Mouse (Mus musculus) forebrain, embryonic 16.5 days (tissue): ENCODE results near the gene Psph. TPM values are rescaled to one million over a fixed set of nuclear protein-coding genes. Genes with fewer than 3 reads are reported as not detected.
"Not testable (repeated sequence)": the region's sequence is repeated elsewhere in the genome, so short reads cannot be mapped to it uniquely, and the experiment has no call there.

Source experiments
- ATAC-seq: fragments of 200-750 bp; cut with Nextera tagmentation; 2 replicates; pipeline ENCODE4 v1.8.0; 2017; ENCODE audit warnings: mild to moderate bottlenecking, moderate library complexity
- H3K27ac ChIP-seq: fragments of 300-500 bp; sonication (generic); 2 replicates; pipeline ENCODE4 v1.5.1; 2014; ENCODE audit warnings: low read length, control low read depth
- H3K27me3 ChIP-seq: fragments of 300-500 bp; sonication (generic); replicated peaks from 2 replicates; pipeline ENCODE4 v1.6.1; 2014; ENCODE audit warnings: low read length; ENCODE audit not compliant: control insufficient read depth, insufficient read depth
- H3K36me3 ChIP-seq: fragments of 300-500 bp; sonication (generic); 2 replicates; pipeline ENCODE4 v1.6.1; 2014; ENCODE audit not compliant: control insufficient read depth, insufficient read depth
- H3K4me1 ChIP-seq: fragments of 300-500 bp; sonication (generic); replicated peaks from 2 replicates; pipeline ENCODE4 v1.6.1; 2014; ENCODE audit warnings: low read length; ENCODE audit not compliant: control insufficient read depth, insufficient read depth
- H3K4me2 ChIP-seq: fragments of 300-500 bp; sonication (generic); 2 replicates; pipeline ENCODE4 v1.6.1; 2014; ENCODE audit warnings: mild to moderate bottlenecking, low read length, control low read depth
- H3K4me3 ChIP-seq: fragments of 300-500 bp; sonication (generic); replicated peaks from 2 replicates; pipeline ENCODE4 v1.5.1; 2014; ENCODE audit warnings: mild to moderate bottlenecking, low read length, control low read depth
- H3K9ac ChIP-seq: fragments of 300-500 bp; sonication (generic); replicated peaks from 2 replicates; pipeline ENCODE4 v1.6.1; 2014; ENCODE audit warnings: low read depth, low read length, control low read depth
- H3K9me3 ChIP-seq: fragments of 300-500 bp; sonication (generic); 2 replicates; pipeline ENCODE4 v1.6.1; 2016; ENCODE audit warnings: low read length; ENCODE audit not compliant: control insufficient read depth
- WGBS: fragments of 180-500 bp; shearing (Covaris S2); extraction: QIAGEN DNeasy Blood & Tissue Kit; methylation state at CpG from one replicate; pipeline ENCODE4 v1.1.7; 2014; 5-methylcytosine and 5-hydroxymethylcytosine counted together
- polyA plus RNA-seq: library from polyadenylated mRNA; unstranded; fragments of >200 nt; fragmentation: Nextera tagmentation; extraction: Ambion mirVana; gene quantifications from 2 replicates; pipeline ENCODE4 v1.2.1, GENCODE M21; 2015

Psph gene
- 42.3 and 42.9 TPM in 2 replicates for polyA plus RNA-seq

- Histone ChIP-seq H3K27me3 (no peaks in the 10 kb centered on the region), H3K4me1 (peaks cover 16% of the 10 kb centered on the region), H3K9me3 (no peaks in the 10 kb centered on the region), H3K27ac (peak within 1 kb of the TSS; percentile 99), H3K36me3 (peaks cover 20% of the 10 kb centered on the region), H3K9ac (peak within 1 kb of the TSS; percentile 95), H3K4me3 (peak within 1 kb of the TSS; percentile 97), H3K4me2 (peak within 1 kb of the TSS; percentile 93)
- ATAC-seq: peak; percentile 99
- WGBS: under 1% methylated on average over 73 of the region's 73 CpGs
Measured at GRCm38 (mm10) chr5:129786818-129787790, at the start of gene Psph. Gene Psph (minus strand): TSS chr5:129787449.

DNA sequence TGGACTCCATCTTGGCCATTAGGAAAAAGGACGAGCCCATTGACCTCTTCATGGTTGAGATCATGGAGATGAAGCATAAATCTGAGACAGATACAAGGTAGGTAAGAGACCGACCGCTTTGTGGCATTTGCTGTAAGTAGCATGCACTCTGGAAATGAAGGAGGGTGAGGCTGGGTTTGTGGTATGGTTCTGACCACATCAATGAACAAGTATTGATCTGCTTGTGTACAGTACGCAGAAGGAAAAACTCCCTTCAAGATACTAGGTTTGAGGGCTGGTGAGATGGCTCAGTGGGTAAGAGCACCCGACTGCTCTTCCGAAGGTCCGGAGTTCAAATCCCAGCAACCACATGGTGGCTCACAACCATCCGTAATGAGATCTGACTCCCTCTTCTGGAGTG lies 3.3 kb upstream of the Psph start:
- not testable (repeated sequence) for H3K27ac ChIP-seq, ATAC-seq, H3K9ac ChIP-seq, H3K9me3 ChIP-seq, H3K27me3 ChIP-seq, H3K4me2 ChIP-seq, H3K4me3 ChIP-seq
- Histone ChIP-seq H3K36me3 (peaks cover 42% of the 10 kb centered on the region), H3K4me1 (peaks cover 16% of the 10 kb centered on the region)
- whole genome bisulfite sequencing: 94% methylated on average over 6 of the region's 8 CpGs

DNA sequence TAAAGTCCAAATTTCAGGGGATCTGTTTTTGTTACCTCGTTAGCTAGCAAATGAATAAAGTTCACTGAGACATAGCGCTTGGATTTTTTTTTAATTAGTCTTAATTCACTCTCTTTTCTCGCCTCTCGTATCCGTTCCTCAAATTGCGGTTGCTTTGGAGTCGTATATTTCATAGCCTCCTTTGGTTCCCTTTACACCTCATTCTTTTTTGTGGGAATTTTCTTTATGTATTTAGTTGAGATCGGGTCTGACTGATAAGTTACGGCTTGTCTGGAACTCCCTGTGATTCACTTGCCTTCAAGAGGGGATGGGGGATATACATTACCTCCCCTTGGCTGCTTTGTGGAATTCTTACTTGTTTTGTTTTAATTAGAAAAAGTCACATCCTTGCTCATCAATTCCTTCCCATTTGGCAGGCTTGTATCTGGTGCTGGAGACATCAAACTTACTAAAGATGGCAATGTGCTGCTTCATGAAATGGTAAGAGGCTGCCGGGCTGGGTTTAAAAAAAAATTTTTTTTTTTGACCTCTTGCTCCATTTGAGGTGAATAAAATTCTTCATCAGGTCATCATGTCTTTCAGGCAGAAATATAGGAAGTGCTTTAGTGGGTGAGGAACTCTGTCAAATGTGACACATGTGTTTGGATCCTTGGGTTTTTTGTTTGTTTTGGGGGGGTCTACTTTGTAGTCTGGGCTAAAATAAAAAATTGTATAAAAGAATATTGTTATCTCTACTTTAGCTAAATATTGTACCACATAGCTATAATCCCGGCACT lies 757 bp upstream of the Psph start:
- WGBS: 14% methylated on average over 11 of the region's 11 CpGs

GRCm38 (mm10) chr5:129786161-129786560 lies 1.1 kb downstream of the Psph start:
- peaks cover 13% of the 10 kb centered on the region for H3K36me3 ChIP-seq
- H3K9me3 ChIP-seq: no peaks in the 10 kb centered on the region
- peak overlapping the region; percentile 97 for H3K4me3 ChIP-seq
- peak overlapping the region; percentile 99 for H3K27ac ChIP-seq
- WGBS: 79% methylated on average over 6 of the region's 6 CpGs
- ATAC-seq: no peak
- H3K9ac ChIP-seq: peak overlapping the region; percentile 80
- H3K4me2 ChIP-seq: peak overlapping the region; percentile 70
- H3K27me3 ChIP-seq: no peaks in the 10 kb centered on the region
- H3K4me1 ChIP-seq: peaks cover 16% of the 10 kb centered on the region

More for the DNA sequence above, 757 bp upstream of the Psph start:
- Histone ChIP-seq H3K27me3 (no peaks in the 10 kb centered on the region), H3K36me3 (peaks cover 27% of the 10 kb centered on the region), H3K4me1 (peaks cover 16% of the 10 kb centered on the region), H3K9me3 (no peaks in the 10 kb centered on the region), H3K27ac (peak overlapping the region; percentile 89), H3K4me2 (peak overlapping the region; percentile 93), H3K4me3 (peak overlapping the region; percentile 97), H3K9ac (peak overlapping the region; percentile 95)
- no peak for ATAC-seq

DNA sequence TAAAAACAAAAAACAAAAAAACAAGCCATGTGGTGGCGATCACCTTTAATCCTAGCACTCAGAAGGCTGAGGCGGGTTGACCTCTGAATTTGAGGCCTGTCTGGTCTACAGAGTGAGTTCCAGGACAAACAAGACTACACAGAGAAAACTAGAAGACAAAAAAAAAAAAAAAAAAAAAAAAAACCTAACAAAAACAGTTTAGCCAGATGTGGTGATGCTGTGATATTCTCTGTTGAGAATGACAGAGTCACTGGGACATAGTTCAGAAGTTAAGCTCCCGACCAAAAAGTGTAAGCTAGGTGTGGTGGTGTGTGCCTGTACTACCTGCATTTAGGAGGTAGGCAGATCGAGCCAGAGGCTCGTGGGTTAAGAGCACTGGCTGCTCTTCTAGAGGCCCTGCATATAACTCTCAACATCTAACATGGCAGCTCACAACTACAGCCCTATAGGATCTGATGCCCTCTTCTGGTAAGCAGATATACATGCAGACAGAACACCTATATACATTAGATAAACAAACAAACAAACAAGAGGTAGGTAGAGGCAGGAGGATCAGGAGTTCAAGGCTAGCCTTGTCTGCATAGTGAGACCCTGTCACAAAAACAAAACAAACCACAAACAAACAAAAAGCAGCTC lies 1.9 kb downstream of the Psph start:
- Histone ChIP-seq H3K9me3 (no peaks in the 10 kb centered on the region), H3K4me2 (no peak overlapping the region), H3K27me3 (no peaks in the 10 kb centered on the region), H3K4me1 (peaks cover 16% of the 10 kb centered on the region), H3K36me3 (peaks cover 10% of the 10 kb centered on the region), H3K4me3 (no peak overlapping the region), H3K9ac (no peak overlapping the region), H3K27ac (no peak overlapping the region)
- 89% methylated on average over 5 of the region's 5 CpGs for WGBS
- no peak for ATAC-seq

- H3K4me2 ChIP-seq: no peak overlapping the region
- H3K4me3 ChIP-seq: no peak overlapping the region
- no peaks in the 10 kb centered on the region for H3K9me3 ChIP-seq
- H3K36me3 ChIP-seq: no peaks in the 10 kb centered on the region
- no peaks in the 10 kb centered on the region for H3K27me3 ChIP-seq
- H3K4me1 ChIP-seq: peaks cover 12% of the 10 kb centered on the region
- no peak overlapping the region for H3K9ac ChIP-seq
- H3K27ac ChIP-seq: no peak overlapping the region
- WGBS: 48% methylated on average over 3 of the region's 3 CpGs
- no peak for ATAC-seq
Measured at GRCm38 (mm10) chr5:129782211-129782610, 5.0 kb downstream of the Psph start.

GRCm38 (mm10) chr5:129780131-129780530 lies 7.1 kb downstream of the Psph start:
- Histone ChIP-seq H3K36me3 (no peaks in the 10 kb centered on the region), H3K9me3 (no peaks in the 10 kb centered on the region), H3K4me2 (no peak overlapping the region), H3K27me3 (no peaks in the 10 kb centered on the region), H3K27ac (no peak overlapping the region), H3K4me3 (no peak overlapping the region), H3K9ac (no peak overlapping the region), H3K4me1 (peaks cover 9% of the 10 kb centered on the region)
- no peak for ATAC-seq
- 96% methylated on average over 3 of the region's 3 CpGs for WGBS

DNA sequence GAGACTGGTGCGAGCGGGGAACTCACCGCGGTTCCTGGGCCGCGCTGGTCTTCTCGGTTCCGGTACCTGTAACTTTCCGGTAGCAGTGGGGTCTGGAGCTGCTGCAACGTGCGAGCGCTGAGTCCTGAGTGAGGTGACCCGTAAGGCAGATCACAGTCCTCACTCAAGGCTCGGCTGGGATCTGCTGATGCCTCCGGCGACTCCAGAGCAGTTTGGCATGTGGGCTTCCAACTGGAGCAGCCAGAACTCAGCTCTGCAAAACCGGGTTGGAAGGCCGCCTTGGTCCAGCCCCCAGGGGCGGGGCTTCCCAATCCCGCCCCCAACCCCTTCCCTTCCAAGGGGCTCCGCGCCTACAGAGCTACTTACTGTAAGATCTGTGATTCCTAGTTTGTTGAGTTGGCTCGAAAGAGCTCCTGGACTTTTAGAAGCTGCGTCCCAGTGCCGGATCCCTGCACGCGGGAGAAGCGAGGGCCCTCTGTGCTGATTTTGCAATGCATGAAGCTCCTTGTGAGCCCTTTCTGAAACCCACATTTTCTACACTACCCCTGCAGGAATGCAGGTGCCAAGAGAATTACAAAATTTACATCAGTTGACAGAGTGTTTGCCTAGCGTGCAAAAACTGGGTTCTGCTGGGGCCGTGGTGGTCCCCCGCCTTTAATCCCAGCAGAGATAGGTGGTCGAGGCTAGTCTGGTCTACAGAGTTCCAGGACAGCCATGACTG lies 8.1 kb downstream of the Psph start:
- Histone ChIP-seq H3K4me2 (peak overlapping the region; percentile 89), H3K27me3 (no peaks in the 10 kb centered on the region), H3K27ac (no peak overlapping the region), H3K36me3 (no peaks in the 10 kb centered on the region), H3K4me3 (peak overlapping the region; percentile 53), H3K9ac (peak overlapping the region; percentile 59), H3K9me3 (no peaks in the 10 kb centered on the region), H3K4me1 (peaks cover 9% of the 10 kb centered on the region)
- WGBS: 1% methylated on average over 32 of the region's 32 CpGs
- ATAC-seq: peak; percentile 97
